19 mouse cellular contexts compared by ENCODE assay signal in genomic region chr10:53688952-53689584, GRCm38 (mm10). TPM values are rescaled to one million over a fixed set of nuclear protein-coding genes. Genes with fewer than 3 reads are reported as not detected.
DNase-seq lines count a peak whose midpoint lies in the region; ATAC-seq lines count a peak whose summit lies in the region.
"Had no signal": no experiment of that assay in that cellular context is flagged by ENCODE, and none has a peak within 500 bp of the region (broad histone marks: within the 10 kb centered on the region; RNA-seq: fewer than 3 reads in every experiment).

No protein-coding gene starts in this region.

- no peaks in the 10 kb centered on the region for H3K27me3 ChIP-seq in hindbrain, embryonic 13.5 days
- no peaks in the 10 kb centered on the region for H3K27me3 ChIP-seq in hindbrain, embryonic 10.5 days (ENCODE audit: insufficient read depth, poor library complexity, severe bottlenecking)
- no peaks in the 10 kb centered on the region for H3K27me3 ChIP-seq in neural tube, embryonic 11.5 days (ENCODE audit: control insufficient read depth, insufficient read depth, low read length)
- no peaks in the 10 kb centered on the region for H3K27me3 ChIP-seq in neural tube, embryonic 14.5 days (ENCODE audit: control insufficient read depth, insufficient read depth, low read length)
- H3K27me3 ChIP-seq: CH12.LX; forebrain, embryonic 13.5 days; heart, embryonic 15.5 days had no signal

- H3K36me3 ChIP-seq in hindbrain, embryonic 13.5 days = no peaks in the 10 kb centered on the region
- no peaks in the 10 kb centered on the region for H3K36me3 ChIP-seq in hindbrain, embryonic 10.5 days
- H3K36me3 ChIP-seq in neural tube, embryonic 11.5 days (ENCODE audit: control insufficient read depth, insufficient read depth, low read length) = no peaks in the 10 kb centered on the region
- H3K36me3 ChIP-seq in neural tube, embryonic 14.5 days (ENCODE audit: control insufficient read depth, insufficient read depth, low read length) = no peaks in the 10 kb centered on the region
- H3K36me3 ChIP-seq: embryonic facial prominence, embryonic 10.5 days; heart, embryonic 15.5 days had no signal

- ATAC-seq in hindbrain, embryonic 13.5 days (ENCODE audit: low FRiP score) = peak; percentile 43; the same call in 1 of the 2 replicates
- peak; percentile 53; the same call in 1 of the 2 replicates for ATAC-seq in neural tube, embryonic 11.5 days (ENCODE audit: insufficient read depth, low FRiP score, low TSS enrichment)
- peak; percentile 73 for ATAC-seq in neural tube, embryonic 14.5 days (ENCODE audit: low read depth)
- ATAC-seq: activated CD4-positive, CD25-positive, alpha-beta regulatory T cell, adult 4 months; forebrain, embryonic 13.5 days; forebrain, postnatal 0 days; Patski had no signal

- H3K9me3 ChIP-seq in hindbrain, embryonic 13.5 days = no peaks in the 10 kb centered on the region
- H3K9me3 ChIP-seq in hindbrain, embryonic 10.5 days = no peaks in the 10 kb centered on the region
- H3K9me3 ChIP-seq in neural tube, embryonic 11.5 days (ENCODE audit: control insufficient read depth, low read length) = no peaks in the 10 kb centered on the region
- no peaks in the 10 kb centered on the region for H3K9me3 ChIP-seq in neural tube, embryonic 14.5 days (ENCODE audit: control insufficient read depth, low read length)
- H3K9me3 ChIP-seq: embryonic facial prominence, embryonic 10.5 days; forebrain, embryonic 13.5 days; heart, embryonic 15.5 days had no signal

- no peak overlapping the region for H3K9ac ChIP-seq in hindbrain, embryonic 13.5 days
- no peak overlapping the region for H3K9ac ChIP-seq in neural tube, embryonic 11.5 days (ENCODE audit: low read length)
- no peak overlapping the region for H3K9ac ChIP-seq in neural tube, embryonic 14.5 days (replicated peaks; ENCODE audit: low read depth, low read length)
- H3K9ac ChIP-seq: forebrain, embryonic 13.5 days; forebrain, postnatal 0 days; heart, embryonic 15.5 days had no signal

- H3K4me1 ChIP-seq in hindbrain, embryonic 13.5 days (replicated peaks) = 0 out of 2 replicates have a peak, but pooled peaks cover 6% of the 10 kb centered on the region
- no peaks in the 10 kb centered on the region for H3K4me1 ChIP-seq in hindbrain, embryonic 10.5 days (replicated peaks)
- no peaks in the 10 kb centered on the region for H3K4me1 ChIP-seq in neural tube, embryonic 11.5 days (ENCODE audit: control insufficient read depth, insufficient read depth, low read length)
- H3K4me1 ChIP-seq in neural tube, embryonic 14.5 days (ENCODE audit: control insufficient read depth, insufficient read depth, low read length) = no peaks in the 10 kb centered on the region
- H3K4me1 ChIP-seq: embryonic facial prominence, embryonic 10.5 days; forebrain, embryonic 13.5 days had no signal

- H3K27ac ChIP-seq in hindbrain, embryonic 13.5 days = no peak overlapping the region
- H3K27ac ChIP-seq in hindbrain, embryonic 10.5 days = no peak overlapping the region
- no peak overlapping the region for H3K27ac ChIP-seq in neural tube, embryonic 11.5 days (ENCODE audit: low read depth, low read length)
- no peak overlapping the region for H3K27ac ChIP-seq in neural tube, embryonic 14.5 days (ENCODE audit: low read depth, low read length)
- H3K27ac ChIP-seq: embryonic facial prominence, embryonic 10.5 days; forebrain, embryonic 13.5 days; heart, adult 2 months; heart, embryonic 15.5 days had no signal

- H3K4me3 ChIP-seq in hindbrain, embryonic 13.5 days = no peak overlapping the region
- H3K4me3 ChIP-seq in hindbrain, embryonic 10.5 days = no peak overlapping the region
- no peak overlapping the region for H3K4me3 ChIP-seq in neural tube, embryonic 11.5 days (ENCODE audit: low read depth, low read length)
- no peak overlapping the region for H3K4me3 ChIP-seq in neural tube, embryonic 14.5 days (ENCODE audit: low read depth, low read length)
- H3K4me3 ChIP-seq: embryonic facial prominence, embryonic 10.5 days; forebrain, embryonic 13.5 days; heart, adult 2 months; heart, embryonic 15.5 days had no signal

- H3K4me2 ChIP-seq in hindbrain, embryonic 13.5 days = no peak overlapping the region
- H3K4me2 ChIP-seq in neural tube, embryonic 11.5 days (ENCODE audit: low read depth) = no peak overlapping the region
- no peak overlapping the region for H3K4me2 ChIP-seq in neural tube, embryonic 14.5 days (ENCODE audit: low read depth, low read length)
- H3K4me2 ChIP-seq: forebrain, embryonic 13.5 days; heart, embryonic 11.5 days; heart, embryonic 15.5 days had no signal

- WGBS in hindbrain, embryonic 13.5 days = 74% methylated on average over 4 of the region's 4 CpGs
- 92% methylated on average over 4 of the region's 4 CpGs for WGBS in hindbrain, embryonic 10.5 days
- 86% methylated on average over 4 of the region's 4 CpGs for WGBS in neural tube, embryonic 11.5 days
- 60% methylated on average over 4 of the region's 4 CpGs for WGBS in neural tube, embryonic 14.5 days

- DNase-seq in hindbrain, embryonic 10.5 days (ENCODE audit: low spot score) = no peak
- no peak for DNase-seq in neural tube, embryonic 11.5 days (ENCODE audit: low spot score)
- DNase-seq in neural tube, embryonic 10.5 days (ENCODE audit: extremely low spot score, low spot score) = no peak
- DNase-seq in spleen, adult 12 weeks (ENCODE audit: low spot score) = no peak
- DNase-seq: adrenal gland, postnatal 25 days; cerebellum, adult 2 months; forebrain, postnatal 0 days; gastrocnemius, postnatal 14 days; heart, adult 2 months; heart, postnatal 14 days had no signal

RNA-seq across cellular contexts. Expression of gene Mcm9, which starts 58.8 kb away (rescaled TPM):
- polyA plus RNA-seq in hindbrain, embryonic 13.5 days (2015; fragmentation: Nextera tagmentation; extraction: Ambion mirVana) = 7.3 and 7.6 TPM in 2 replicates
- 11.5 and 12.7 TPM in 2 replicates for polyA plus RNA-seq in hindbrain, embryonic 10.5 days (2016; fragmentation: Nextera tagmentation; extraction: Ambion mirVana)
- polyA plus RNA-seq in neural tube, embryonic 11.5 days (2014; fragmentation: Nextera tagmentation; extraction: Ambion mirVana) = 16.0 and 17.3 TPM in 2 replicates
- polyA plus RNA-seq in neural tube, embryonic 14.5 days (2014; fragmentation: Nextera tagmentation; extraction: Ambion mirVana) = 8.0 and 8.5 TPM in 2 replicates
